Mouse (Mus musculus): ENCODE measurements around the gene Mtx3. TPM values are rescaled to one million over a fixed set of nuclear protein-coding genes. Genes with fewer than 3 reads are reported as not detected.
A peak's percentile ranks its signal among the peaks of the same experiment; 100 is the strongest.
"Not testable (repeated sequence)": the region's sequence is repeated elsewhere in the genome, so short reads cannot be mapped to it uniquely, and the experiment has no call there.

Gene Mtx3
- polyA plus RNA-seq (2011; ENCODE audit: insufficient read depth, insufficient read length, low read depth, missing spikeins): 20.6 and 23.5 TPM in 2 replicates

DNA sequence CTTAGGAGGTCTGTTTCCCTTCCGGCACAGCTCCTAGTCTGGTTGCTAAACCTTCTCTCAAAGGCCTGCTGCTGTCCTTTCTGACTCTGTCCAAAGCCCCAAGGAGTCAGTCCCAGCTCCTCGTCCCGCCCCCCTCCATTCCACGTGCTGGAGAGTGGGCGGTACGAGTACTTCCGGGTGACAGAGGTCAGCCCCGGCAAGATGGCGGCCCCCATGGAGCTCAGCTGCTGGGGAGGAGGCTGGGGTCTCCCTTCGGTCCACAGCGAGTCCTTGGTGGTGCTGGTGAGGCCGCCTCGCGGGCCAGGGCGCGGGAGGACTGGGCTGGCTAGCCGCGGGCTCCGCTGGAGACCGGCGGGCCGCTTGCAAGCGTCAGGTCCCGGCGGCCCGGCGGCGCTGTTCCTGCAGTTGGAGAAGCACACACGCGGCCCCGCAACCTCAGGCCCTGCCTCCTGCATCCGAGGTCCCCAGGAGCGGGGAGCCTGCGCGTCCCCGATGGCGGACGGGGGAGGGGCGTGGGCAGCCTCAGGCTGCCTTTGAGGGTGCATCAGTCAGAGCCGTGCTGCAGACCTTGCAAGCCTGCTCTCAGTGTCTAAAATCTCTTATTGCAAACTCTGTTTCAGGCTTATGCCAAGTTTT, at the start of gene Mtx3:
Gene Mtx3 (plus strand): TSS at position 175 of the 636 bp plus-strand sequence.
- Histone ChIP-seq H3K4me1 (ENCODE audit: control insufficient read depth, insufficient read depth, low read length) (no peaks in the 10 kb centered on the region), H3K36me3 (ENCODE audit: control insufficient read depth, insufficient read depth, low read length, poor library complexity, severe bottlenecking) (peaks cover 6% of the 10 kb centered on the region), H3K27me3 (ENCODE audit: control insufficient read depth, insufficient read depth, low read length, poor library complexity, severe bottlenecking) (no peaks in the 10 kb centered on the region), H3K9me3 (replicated peaks; ENCODE audit: control insufficient read depth, insufficient read depth, low read length, poor library complexity, severe bottlenecking) (peaks cover 4% of the 10 kb centered on the region; the same call in 1 of the 2 replicates), H3K4me3 (ENCODE audit: low read depth, low read length) (peak within 1 kb of the TSS; percentile 74), H3K9ac (ENCODE audit: low read depth, poor library complexity, severe bottlenecking) (peak within 1 kb of the TSS; percentile 54), H3K27ac (ENCODE audit: insufficient read depth, low read length) (no peak within 1 kb of the TSS)
- TF ChIP-seq CTCF (IDR thresholded peaks at IDR 0.05; ENCODE audit: low read depth, low read length): no peak
- TF ChIP-seq EP300 (IDR thresholded peaks at IDR 0.05; ENCODE audit: insufficient read depth, low read depth, low read length): no peak
- TF ChIP-seq POLR2A (IDR thresholded peaks at IDR 0.05; ENCODE audit: insufficient read depth, low read length): no peak

DNA sequence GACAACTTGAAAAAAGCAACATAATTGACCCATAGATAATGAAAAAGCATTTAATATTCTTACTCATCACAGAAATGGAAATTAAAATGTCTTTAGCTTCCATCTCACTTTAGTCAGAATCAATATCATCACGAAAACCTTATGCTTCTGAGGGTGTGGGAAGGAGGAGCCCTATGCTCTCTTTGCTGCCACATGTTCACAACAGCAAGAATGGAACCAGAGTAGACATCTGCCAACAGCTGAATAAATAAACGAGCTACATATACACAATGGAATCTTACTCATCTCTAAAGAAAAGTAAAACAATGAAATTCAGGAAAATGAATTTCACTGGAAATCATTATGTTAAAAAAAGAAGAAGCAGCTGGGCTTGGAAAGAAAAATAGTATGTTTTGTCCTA, 45.7 kb upstream of the Mtx3 start:
- H3K9ac ChIP-seq (ENCODE audit: low read depth, poor library complexity, severe bottlenecking): no peak overlapping the region
- no peaks in the 10 kb centered on the region for H3K36me3 ChIP-seq (ENCODE audit: control insufficient read depth, insufficient read depth, low read length, poor library complexity, severe bottlenecking)
- TF ChIP-seq CTCF (IDR thresholded peaks at IDR 0.05; ENCODE audit: low read depth, low read length) (no peak), POLR2A (IDR thresholded peaks at IDR 0.05; ENCODE audit: insufficient read depth, low read length) (no peak), EP300 (IDR thresholded peaks at IDR 0.05; ENCODE audit: insufficient read depth, low read depth, low read length) (no peak)
- H3K4me3 ChIP-seq (ENCODE audit: low read depth, low read length): no peak overlapping the region
- H3K27me3 ChIP-seq (ENCODE audit: control insufficient read depth, insufficient read depth, low read length, poor library complexity, severe bottlenecking): no peaks in the 10 kb centered on the region
- H3K27ac ChIP-seq (ENCODE audit: insufficient read depth, low read length): no peak overlapping the region
- H3K4me1 ChIP-seq (ENCODE audit: control insufficient read depth, insufficient read depth, low read length): no peaks in the 10 kb centered on the region
- H3K9me3 ChIP-seq (replicated peaks; ENCODE audit: control insufficient read depth, insufficient read depth, low read length, poor library complexity, severe bottlenecking): no peaks in the 10 kb centered on the region

DNA sequence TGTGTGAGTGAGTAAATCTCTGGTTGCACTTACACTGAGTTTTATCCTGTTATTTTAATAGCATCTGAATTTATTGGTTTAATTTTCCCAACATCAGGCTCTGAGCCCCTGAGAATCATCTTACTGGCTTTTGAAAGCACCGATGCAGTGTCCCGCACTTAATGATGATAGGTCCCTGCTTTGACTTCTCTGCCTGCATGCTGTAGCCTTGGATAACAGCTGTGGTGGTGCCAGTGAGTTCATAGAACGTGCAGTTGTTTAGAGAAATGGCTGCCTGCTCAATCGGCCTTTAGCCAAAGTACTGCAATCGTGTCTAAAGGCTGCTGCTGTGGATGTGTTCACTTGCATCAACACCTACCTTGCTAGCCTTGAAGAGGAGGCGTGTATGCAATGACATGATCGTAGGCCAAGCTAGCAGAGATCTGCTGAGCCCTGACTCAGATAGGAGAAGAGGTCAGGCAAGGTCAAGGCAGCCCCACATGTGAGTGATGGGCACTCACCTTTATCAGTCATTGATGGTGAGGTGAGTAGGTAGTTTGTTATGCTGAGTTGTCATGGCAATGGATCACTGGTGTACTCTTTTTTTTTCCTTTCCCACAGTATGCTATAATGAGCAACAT, 45.1 kb upstream of the Mtx3 start:
- no peaks in the 10 kb centered on the region for H3K36me3 ChIP-seq (ENCODE audit: control insufficient read depth, insufficient read depth, low read length, poor library complexity, severe bottlenecking)
- no peaks in the 10 kb centered on the region for H3K4me1 ChIP-seq (ENCODE audit: control insufficient read depth, insufficient read depth, low read length)
- no peak overlapping the region for H3K9ac ChIP-seq (ENCODE audit: low read depth, poor library complexity, severe bottlenecking)
- H3K27me3 ChIP-seq (ENCODE audit: control insufficient read depth, insufficient read depth, low read length, poor library complexity, severe bottlenecking): no peaks in the 10 kb centered on the region
- TF ChIP-seq EP300 (IDR thresholded peaks at IDR 0.05; ENCODE audit: insufficient read depth, low read depth, low read length) (no peak), CTCF (IDR thresholded peaks at IDR 0.05; ENCODE audit: low read depth, low read length) (no peak), POLR2A (IDR thresholded peaks at IDR 0.05; ENCODE audit: insufficient read depth, low read length) (no peak)
- H3K4me3 ChIP-seq (ENCODE audit: low read depth, low read length): no peak overlapping the region
- H3K27ac ChIP-seq (ENCODE audit: insufficient read depth, low read length): no peak overlapping the region
- H3K9me3 ChIP-seq (replicated peaks; ENCODE audit: control insufficient read depth, insufficient read depth, low read length, poor library complexity, severe bottlenecking): no peaks in the 10 kb centered on the region

DNA sequence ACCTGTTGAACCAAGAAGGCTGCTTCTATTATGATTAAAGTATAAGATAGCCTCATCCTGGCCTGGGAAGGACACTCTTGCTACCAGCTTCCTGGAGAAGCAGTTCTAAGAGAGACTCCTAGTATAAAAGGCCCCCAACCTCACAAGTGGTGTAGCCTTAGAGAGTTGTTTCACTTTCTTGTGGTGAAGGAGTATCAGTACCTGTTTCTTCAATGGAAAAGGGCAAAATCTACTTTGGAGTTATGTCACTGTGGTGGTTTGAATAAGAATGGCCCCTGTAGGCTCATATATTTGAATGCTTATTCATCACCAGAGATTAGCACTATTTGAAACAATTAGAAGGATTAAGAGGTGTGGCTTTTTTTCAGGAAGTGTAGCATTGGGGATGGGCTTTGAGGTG, 37.8 kb upstream of the Mtx3 start:
- Histone ChIP-seq H3K36me3 (ENCODE audit: control insufficient read depth, insufficient read depth, low read length, poor library complexity, severe bottlenecking) (no peaks in the 10 kb centered on the region), H3K9ac (ENCODE audit: low read depth, poor library complexity, severe bottlenecking) (no peak overlapping the region), H3K27me3 (ENCODE audit: control insufficient read depth, insufficient read depth, low read length, poor library complexity, severe bottlenecking) (no peaks in the 10 kb centered on the region), H3K4me1 (ENCODE audit: control insufficient read depth, insufficient read depth, low read length) (no peaks in the 10 kb centered on the region), H3K27ac (ENCODE audit: insufficient read depth, low read length) (no peak overlapping the region), H3K4me3 (ENCODE audit: low read depth, low read length) (no peak overlapping the region), H3K9me3 (replicated peaks; ENCODE audit: control insufficient read depth, insufficient read depth, low read length, poor library complexity, severe bottlenecking) (no peaks in the 10 kb centered on the region)
- TF ChIP-seq POLR2A (IDR thresholded peaks at IDR 0.05; ENCODE audit: insufficient read depth, low read length) (no peak), EP300 (IDR thresholded peaks at IDR 0.05; ENCODE audit: insufficient read depth, low read depth, low read length) (no peak), CTCF (IDR thresholded peaks at IDR 0.05; ENCODE audit: low read depth, low read length) (no peak)

DNA sequence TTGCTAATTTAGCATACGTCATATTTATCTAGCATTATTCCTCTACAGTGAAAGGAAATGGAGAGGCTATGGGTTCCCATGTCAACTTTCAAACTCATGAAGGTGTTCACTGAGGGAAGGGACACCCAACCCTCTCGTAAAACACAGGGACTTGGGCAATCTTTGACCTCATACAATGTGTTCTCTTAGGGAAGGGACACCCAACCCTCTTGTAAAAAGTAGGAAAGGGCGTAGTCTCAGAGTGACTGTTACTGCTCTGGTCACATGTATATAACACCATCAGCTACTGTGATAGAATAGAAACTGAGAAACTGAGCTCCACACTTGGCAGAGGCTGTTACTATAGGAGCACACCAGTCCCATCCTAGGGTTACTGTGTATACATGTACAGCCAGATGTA, 36.7 kb upstream of the Mtx3 start:
- TF ChIP-seq EP300 (IDR thresholded peaks at IDR 0.05; ENCODE audit: insufficient read depth, low read depth, low read length) (no peak), CTCF (IDR thresholded peaks at IDR 0.05; ENCODE audit: low read depth, low read length) (no peak), POLR2A (IDR thresholded peaks at IDR 0.05; ENCODE audit: insufficient read depth, low read length) (no peak)
- H3K4me3 ChIP-seq (ENCODE audit: low read depth, low read length): no peak overlapping the region
- no peak overlapping the region for H3K27ac ChIP-seq (ENCODE audit: insufficient read depth, low read length)
- no peaks in the 10 kb centered on the region for H3K36me3 ChIP-seq (ENCODE audit: control insufficient read depth, insufficient read depth, low read length, poor library complexity, severe bottlenecking)
- H3K4me1 ChIP-seq (ENCODE audit: control insufficient read depth, insufficient read depth, low read length): no peaks in the 10 kb centered on the region
- H3K9ac ChIP-seq (ENCODE audit: low read depth, poor library complexity, severe bottlenecking): no peak overlapping the region
- H3K27me3 ChIP-seq (ENCODE audit: control insufficient read depth, insufficient read depth, low read length, poor library complexity, severe bottlenecking): no peaks in the 10 kb centered on the region
- H3K9me3 ChIP-seq (replicated peaks; ENCODE audit: control insufficient read depth, insufficient read depth, low read length, poor library complexity, severe bottlenecking): no peaks in the 10 kb centered on the region

DNA sequence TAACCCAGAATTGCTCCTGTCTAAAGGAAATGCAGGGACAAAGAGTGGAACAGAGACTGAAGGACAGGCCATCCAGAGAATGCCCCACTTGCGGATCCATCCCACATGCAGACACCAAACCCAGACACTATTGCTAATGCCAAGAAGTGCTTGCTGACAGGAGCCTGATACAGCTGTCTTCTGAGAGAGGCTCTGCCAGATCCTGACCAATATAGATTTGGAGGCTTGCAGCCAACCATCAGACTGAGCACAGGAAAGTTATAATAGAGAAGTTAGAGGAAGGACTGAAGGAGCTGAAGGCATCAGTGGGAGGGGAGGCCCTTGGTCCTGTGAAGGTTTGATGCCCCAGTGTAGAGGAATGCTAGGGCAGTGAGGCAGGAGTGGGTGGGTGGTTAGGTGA, 34.0 kb upstream of the Mtx3 start:
- H3K36me3 ChIP-seq (ENCODE audit: control insufficient read depth, insufficient read depth, low read length, poor library complexity, severe bottlenecking); H3K27me3 ChIP-seq (ENCODE audit: control insufficient read depth, insufficient read depth, low read length, poor library complexity, severe bottlenecking); H3K27ac ChIP-seq (ENCODE audit: insufficient read depth, low read length); H3K4me3 ChIP-seq (ENCODE audit: low read depth, low read length); H3K9ac ChIP-seq (ENCODE audit: low read depth, poor library complexity, severe bottlenecking); H3K4me1 ChIP-seq (ENCODE audit: control insufficient read depth, insufficient read depth, low read length); H3K9me3 ChIP-seq (replicated peaks; ENCODE audit: control insufficient read depth, insufficient read depth, low read length, poor library complexity, severe bottlenecking): not testable (repeated sequence)
